Mouse (Mus musculus) heart, embryonic 16.5 days (tissue): Measurements from ENCODE around the gene Arhgap10. TPM values are rescaled to one million over a fixed set of nuclear protein-coding genes. Genes with fewer than 3 reads are reported as not detected.

Experiments used
- ATAC-seq: fragments of 200-750 bp; cut with Nextera tagmentation; replicated peaks from 2 replicates; pipeline ENCODE4 v1.8.0; 2017; ENCODE audit warnings: moderate number of reproducible peaks; ENCODE audit not compliant: insufficient read depth, low FRiP score; ENCODE audit errors: extremely low read depth
- H3K27ac ChIP-seq: fragments of 300-500 bp; sonication (generic); 2 replicates; pipeline ENCODE4 v1.5.1; 2014; ENCODE audit warnings: mild to moderate bottlenecking, low read length, control low read depth, moderate library complexity
- H3K27me3 ChIP-seq: fragments of 300-500 bp; sonication (generic); 2 replicates; pipeline ENCODE4 v1.6.1; 2014; ENCODE audit warnings: low read length, mixed read lengths; ENCODE audit not compliant: control insufficient read depth, insufficient read depth
- H3K36me3 ChIP-seq: fragments of 300-500 bp; sonication (generic); 2 replicates; pipeline ENCODE4 v1.6.1; 2014; ENCODE audit not compliant: control insufficient read depth, insufficient read depth
- H3K4me1 ChIP-seq: fragments of 300-500 bp; sonication (generic); 2 replicates; pipeline ENCODE4 v1.6.1; 2014; ENCODE audit warnings: low read length, mixed read lengths; ENCODE audit not compliant: control insufficient read depth, insufficient read depth
- H3K4me2 ChIP-seq: fragments of 300-500 bp; sonication (generic); 2 replicates; pipeline ENCODE4 v1.6.1; 2014; ENCODE audit warnings: low read depth, mild to moderate bottlenecking, control low read depth, low read length
- H3K4me3 ChIP-seq: fragments of 300-500 bp; sonication (generic); 2 replicates; pipeline ENCODE4 v1.5.1; 2014; ENCODE audit warnings: mild to moderate bottlenecking, control low read depth, low read length
- H3K9ac ChIP-seq: fragments of 300-500 bp; sonication (generic); 2 replicates; pipeline ENCODE4 v1.6.1; 2014; ENCODE audit warnings: low read length, control low read depth
- H3K9me3 ChIP-seq: fragments of 300-500 bp; sonication (generic); replicated peaks from 2 replicates; pipeline ENCODE4 v1.6.1; 2016; ENCODE audit warnings: low read length; ENCODE audit not compliant: control insufficient read depth
- WGBS: fragments of 180-500 bp; shearing (Covaris S2); extraction: QIAGEN DNeasy Blood & Tissue Kit; methylation state at CpG from one replicate; pipeline ENCODE4 v1.1.7; 2014; 5-methylcytosine and 5-hydroxymethylcytosine counted together
- polyA plus RNA-seq: library from polyadenylated mRNA; unstranded; fragments of >200 nt; fragmentation: Nextera tagmentation; extraction: Ambion mirVana; gene quantifications from 2 replicates; pipeline ENCODE4 v1.2.1, GENCODE M21; 2015

Gene Arhgap10
- polyA plus RNA-seq, 1 experiment from 2014 or later, result 33.9 TPM

DNA sequence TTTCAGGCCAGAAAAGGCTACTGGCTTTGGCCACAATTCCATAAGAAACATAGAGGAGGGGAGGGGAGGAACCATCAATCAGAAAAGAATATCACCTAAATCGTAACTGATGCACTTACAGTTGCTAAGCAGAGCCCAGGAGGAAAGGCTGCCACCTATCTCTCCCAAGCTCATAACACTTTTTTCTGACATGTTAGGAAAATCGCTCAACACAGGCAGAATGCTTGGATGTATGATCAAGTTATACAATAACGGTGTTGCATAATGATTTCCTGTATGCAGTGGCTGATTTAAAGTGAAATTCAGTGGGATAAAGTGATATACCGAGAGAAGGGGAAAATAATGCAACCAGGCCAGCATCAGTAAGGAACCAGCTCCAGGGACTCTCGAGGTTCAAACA lies 162.4 kb downstream of the Arhgap10 start:
- Histone ChIP-seq H3K4me2 (no peak overlapping the region), H3K4me1 (peaks cover 2% of the 10 kb centered on the region; the same call in 1 of the 2 replicates), H3K9me3 (no peaks in the 10 kb centered on the region), H3K27ac (no peak overlapping the region), H3K4me3 (no peak overlapping the region), H3K36me3 (0 out of 2 replicates have a peak, but pooled peaks cover 6% of the 10 kb centered on the region), H3K27me3 (no peaks in the 10 kb centered on the region), H3K9ac (no peak overlapping the region)
- ATAC-seq, result no peak
- WGBS, result 85% methylated on average over 5 of the region's 5 CpGs

DNA sequence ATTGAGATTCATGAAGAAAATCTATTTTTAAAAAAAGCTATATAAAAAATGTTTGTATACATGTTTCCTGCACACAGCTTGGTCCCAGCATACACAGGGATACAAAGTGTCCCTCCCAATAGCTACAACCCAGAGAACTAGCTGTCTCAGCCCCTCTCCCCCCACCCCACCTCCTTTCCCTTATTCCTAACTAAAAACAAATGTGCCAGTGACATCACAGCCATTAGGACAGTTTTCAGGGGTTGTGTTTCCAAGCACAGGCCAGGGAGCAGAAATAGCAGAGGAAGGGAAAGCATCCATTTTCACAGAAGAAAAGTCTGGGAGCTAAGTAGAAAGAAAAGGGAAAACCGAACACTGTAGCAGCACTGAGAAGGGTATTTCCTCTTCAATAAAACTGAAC lies 163.6 kb downstream of the Arhgap10 start:
- WGBS, result 86% methylated on average over 1 of the region's 1 CpGs
- Histone ChIP-seq H3K4me1 (peaks cover 4% of the 10 kb centered on the region; the same call in 1 of the 2 replicates), H3K4me2 (no peak overlapping the region), H3K27ac (no peak overlapping the region), H3K9me3 (no peaks in the 10 kb centered on the region), H3K27me3 (no peaks in the 10 kb centered on the region), H3K9ac (no peak overlapping the region), H3K36me3 (0 out of 2 replicates have a peak, but pooled peaks cover 3% of the 10 kb centered on the region), H3K4me3 (no peak overlapping the region)
- no peak for ATAC-seq

DNA sequence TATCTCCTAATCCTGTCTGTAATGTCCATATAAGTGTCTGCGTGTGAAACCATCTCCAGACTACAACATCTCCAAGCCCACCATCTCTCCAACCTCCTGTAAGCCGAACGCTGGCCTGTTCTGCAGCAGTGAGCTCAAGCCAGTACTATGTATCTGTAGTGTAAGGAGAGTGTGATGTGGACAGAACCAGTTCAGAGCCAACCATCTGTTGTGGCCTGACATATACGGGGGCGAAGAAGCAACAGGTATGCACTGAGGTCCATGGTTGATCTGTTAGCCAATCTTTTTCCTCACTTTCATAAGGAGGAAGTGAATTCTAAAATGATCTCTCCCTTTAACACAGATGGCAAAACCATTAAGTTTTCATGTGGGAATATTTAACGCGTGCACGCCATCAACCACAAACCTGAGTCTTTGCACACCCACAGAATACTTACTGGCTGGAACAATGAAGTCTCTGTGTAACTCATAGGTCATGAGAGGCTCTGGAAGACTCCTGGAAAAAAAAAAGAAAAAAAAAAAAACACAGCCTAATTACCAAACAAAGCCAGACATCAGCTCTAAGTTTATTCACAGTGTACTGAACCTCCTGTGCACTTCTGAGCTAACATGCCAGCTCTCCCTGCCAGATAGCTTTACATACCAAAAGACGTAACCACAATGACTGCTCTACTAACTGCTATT lies 166.4 kb downstream of the Arhgap10 start:
- Histone ChIP-seq H3K4me2 (no peak overlapping the region), H3K36me3 (0 out of 2 replicates have a peak, but pooled peaks cover 3% of the 10 kb centered on the region), H3K4me1 (0 out of 2 replicates have a peak, but pooled peaks cover 2% of the 10 kb centered on the region), H3K4me3 (no peak overlapping the region), H3K27ac (no peak overlapping the region), H3K27me3 (no peaks in the 10 kb centered on the region), H3K9ac (no peak overlapping the region), H3K9me3 (no peaks in the 10 kb centered on the region)
- WGBS, result 79% methylated on average over 9 of the region's 9 CpGs
- no peak for ATAC-seq

DNA sequence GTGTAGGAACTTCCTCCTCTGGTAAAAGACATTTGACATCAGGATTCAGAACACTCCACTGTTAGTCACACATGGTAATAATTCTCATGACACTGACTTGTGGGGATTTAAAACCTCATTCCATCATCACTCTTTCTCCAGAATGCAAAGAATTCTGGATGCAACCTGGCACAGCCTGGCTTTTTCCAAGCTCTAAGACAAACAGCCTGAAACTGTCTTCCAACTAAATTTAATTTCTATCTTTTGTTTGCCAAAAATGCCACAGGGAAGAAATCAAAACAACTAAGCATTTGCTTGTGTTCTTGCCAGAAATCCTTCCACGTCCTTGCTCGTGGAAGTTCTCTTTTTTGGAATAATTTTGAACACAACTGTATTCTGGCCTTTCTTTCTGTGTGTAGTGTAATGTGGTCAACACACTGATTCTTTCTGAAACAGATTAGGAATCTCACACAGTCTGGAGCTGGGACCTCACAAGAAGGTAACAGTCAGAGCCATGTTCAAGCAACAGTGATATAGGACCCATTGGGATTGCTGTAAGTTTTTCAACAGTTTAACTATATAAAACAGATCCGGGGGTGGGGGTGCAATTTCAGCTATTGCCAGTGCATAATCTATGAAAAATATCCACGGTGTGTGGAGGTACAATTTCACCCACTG lies 167.5 kb downstream of the Arhgap10 start:
- 72% methylated on average over 4 of the region's 4 CpGs for WGBS
- no peak for ATAC-seq

DNA sequence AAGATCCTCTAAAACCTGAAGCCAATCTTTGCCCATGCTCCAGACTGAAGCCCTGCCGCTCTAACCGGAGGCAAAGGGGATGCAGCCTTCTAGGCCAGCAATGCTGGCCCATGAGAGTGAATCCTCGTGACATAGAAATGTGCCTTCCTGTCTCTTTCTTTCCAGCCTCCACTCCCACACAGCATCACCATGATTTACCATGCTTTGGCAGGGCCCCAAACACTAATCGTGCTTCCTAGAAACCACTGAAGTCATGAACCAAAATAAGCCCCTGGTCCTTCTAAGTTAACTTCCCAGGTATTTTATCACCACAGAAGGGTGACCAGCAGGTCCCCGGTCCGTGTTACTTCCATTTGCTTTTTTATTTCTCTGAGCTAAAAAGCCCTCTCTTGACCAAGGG lies 173.8 kb downstream of the Arhgap10 start:
- no peak overlapping the region for H3K9ac ChIP-seq
- H3K36me3 ChIP-seq, result peaks cover 19% of the 10 kb centered on the region
- no peaks in the 10 kb centered on the region for H3K9me3 ChIP-seq
- no peak overlapping the region for H3K4me3 ChIP-seq
- H3K27ac ChIP-seq, result no peak overlapping the region
- no peak overlapping the region for H3K4me2 ChIP-seq
- WGBS, result 68% methylated on average over 6 of the region's 6 CpGs
- no peak for ATAC-seq
- H3K27me3 ChIP-seq, result no peaks in the 10 kb centered on the region
- peaks cover 10% of the 10 kb centered on the region; the same call in 1 of the 2 replicates for H3K4me1 ChIP-seq

More for the DNA sequence above, 167.5 kb downstream of the Arhgap10 start:
- Histone ChIP-seq H3K4me1 (0 out of 2 replicates have a peak, but pooled peaks cover 2% of the 10 kb centered on the region), H3K9ac (no peak overlapping the region), H3K36me3 (peaks cover 12% of the 10 kb centered on the region), H3K4me3 (no peak overlapping the region), H3K27ac (no peak overlapping the region), H3K27me3 (no peaks in the 10 kb centered on the region), H3K9me3 (no peaks in the 10 kb centered on the region), H3K4me2 (no peak overlapping the region)

DNA sequence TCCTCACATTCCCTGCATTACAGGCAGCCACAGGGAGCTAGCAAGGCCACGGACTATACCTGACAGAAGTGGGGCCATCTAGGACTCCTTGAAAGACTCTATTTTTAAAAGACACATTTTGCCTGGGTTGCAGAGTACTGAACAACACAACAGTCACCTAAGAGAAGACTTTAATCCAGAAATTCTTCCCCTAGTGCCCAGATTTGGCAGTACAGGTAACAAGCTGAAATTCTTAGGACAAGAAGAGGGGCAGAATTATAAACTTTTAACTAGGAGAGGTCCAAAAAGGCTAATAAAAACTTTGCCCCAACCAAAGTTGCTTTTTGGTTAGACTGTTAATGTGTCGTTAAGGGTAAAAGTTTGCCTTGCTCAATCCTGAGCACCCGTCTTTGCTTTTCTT lies 174.4 kb downstream of the Arhgap10 start:
- Histone ChIP-seq H3K9me3 (no peaks in the 10 kb centered on the region), H3K4me2 (no peak overlapping the region), H3K27ac (no peak overlapping the region), H3K9ac (no peak overlapping the region), H3K27me3 (no peaks in the 10 kb centered on the region), H3K36me3 (peaks cover 19% of the 10 kb centered on the region), H3K4me1 (peaks cover 10% of the 10 kb centered on the region; the same call in 1 of the 2 replicates), H3K4me3 (no peak overlapping the region)
- no peak for ATAC-seq
- WGBS, result 95% methylated on average over 3 of the region's 3 CpGs

DNA sequence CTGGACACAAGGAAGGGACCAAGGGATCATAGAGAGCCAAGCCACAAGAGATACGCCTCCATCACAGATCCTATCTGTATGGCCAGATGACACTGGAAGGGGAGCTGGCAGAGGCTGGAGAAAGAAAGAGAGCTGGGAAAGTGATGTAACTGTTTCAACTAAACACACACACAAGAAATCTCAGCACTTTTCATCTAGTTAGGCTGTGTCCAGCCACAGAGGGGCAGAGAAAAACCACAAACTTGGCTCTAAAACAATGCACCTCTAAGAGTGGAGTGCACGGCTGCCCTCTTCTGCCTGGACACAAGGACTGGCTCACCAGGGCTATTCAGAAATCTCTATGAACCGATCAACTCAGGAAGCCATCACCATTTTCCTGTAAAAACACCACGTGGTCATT lies 175.6 kb downstream of the Arhgap10 start:
- peak overlapping the region; percentile 34; the same call in 1 of the 2 replicates for H3K27ac ChIP-seq
- WGBS, result 57% methylated on average over 4 of the region's 4 CpGs
- ATAC-seq, result no peak

DNA sequence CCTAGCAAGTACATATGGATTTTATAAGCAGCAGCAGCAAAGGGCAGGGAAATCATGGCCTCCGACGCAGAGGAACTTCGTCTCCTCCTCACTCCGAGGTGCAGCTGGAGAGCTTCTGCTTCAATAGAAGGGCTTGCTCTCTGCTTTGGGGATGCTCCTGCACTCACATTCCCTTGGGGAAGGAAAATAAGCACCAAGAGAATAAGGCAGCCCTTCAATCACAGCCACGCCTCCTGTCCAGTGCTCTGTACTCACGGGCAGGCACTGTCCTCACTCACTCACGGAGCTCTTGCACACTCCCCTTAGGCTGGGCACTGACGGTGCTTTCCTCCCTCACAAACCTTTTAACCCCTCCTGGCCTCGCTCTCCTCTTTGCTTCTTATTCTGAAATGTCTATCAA lies 176.4 kb downstream of the Arhgap10 start:
- Histone ChIP-seq H3K27ac (no peak overlapping the region), H3K4me2 (no peak overlapping the region)
- no peak for ATAC-seq

More for the DNA sequence above, 175.6 kb downstream of the Arhgap10 start:
- H3K4me2 ChIP-seq, result no peak overlapping the region
- H3K36me3 ChIP-seq, result peaks cover 19% of the 10 kb centered on the region
- no peak overlapping the region for H3K4me3 ChIP-seq
- H3K9me3 ChIP-seq, result no peaks in the 10 kb centered on the region
- H3K27me3 ChIP-seq, result no peaks in the 10 kb centered on the region
- peaks cover 10% of the 10 kb centered on the region; the same call in 1 of the 2 replicates for H3K4me1 ChIP-seq
- H3K9ac ChIP-seq, result no peak overlapping the region

More for the DNA sequence above, 176.4 kb downstream of the Arhgap10 start:
- H3K9ac ChIP-seq, result no peak overlapping the region
- H3K9me3 ChIP-seq, result no peaks in the 10 kb centered on the region
- peaks cover 10% of the 10 kb centered on the region; the same call in 1 of the 2 replicates for H3K4me1 ChIP-seq
- H3K27me3 ChIP-seq, result no peaks in the 10 kb centered on the region
- no peak overlapping the region for H3K4me3 ChIP-seq
- 53% methylated on average over 9 of the region's 9 CpGs for WGBS
- H3K36me3 ChIP-seq, result peaks cover 19% of the 10 kb centered on the region
